Mouse (Mus musculus): Measurements from ENCODE around the gene Degs1. TPM values are rescaled to one million over a fixed set of nuclear protein-coding genes. Genes with fewer than 3 reads are reported as not detected.

Degs1 gene
- total and polyA plus RNA-seq, 3 experiments, result 54.2 to 124 (median 117) TPM

- Histone ChIP-seq H3K4me1 (ENCODE audit: control insufficient read depth in 1 of 2, insufficient read depth in 2 of 2) (peaks cover 5 to 14% of the 10 kb centered on the region in 2 experiments), H3K79me2 (replicated peaks; ENCODE audit: control insufficient read depth, extremely low read depth, insufficient read depth, poor library complexity, severe bottlenecking) (no peaks in the 10 kb centered on the region), H3K4me2 (ENCODE audit: insufficient read depth, low read depth, poor library complexity, severe bottlenecking) (no peak overlapping the region), H3K4me3 (replicated peaks in 1 of 3; ENCODE audit: low read depth in 2 of 3, low read length in 2 of 3, poor library complexity in 1 of 3) (no peak overlapping the region), H3K36me3 (replicated peaks in 1 of 2; ENCODE audit: control insufficient read depth in 1 of 2, insufficient read depth in 1 of 2, low read length in 1 of 2) (no peaks in the 10 kb centered on the region), H3K27me3 (replicated peaks) (no peaks in the 10 kb centered on the region), H3K9me3 (replicated peaks; ENCODE audit: low read length) (no peaks in the 10 kb centered on the region), H3K27ac (ENCODE audit: insufficient read depth, low read depth) (no peak overlapping the region), H3K9ac (ENCODE audit: insufficient read depth, low read depth) (no peak overlapping the region)
- in situ Hi-C loops (cut with MboI; ENCODE audit: low pct_ligation_motif_present, low pct_unique_long_range_greater_than_20kb, low sequenced_read_pairs), result no loop called here
- dilution Hi-C loops (cut with MboI; ENCODE audit: extremely low pct_ligation_motif_present, extremely low pct_unique_long_range_greater_than_20kb, low sequenced_read_pairs), result no loop called here
- DNase-seq (ENCODE audit: extremely low read depth), result no peak
- TF ChIP-seq RAD21 (IDR thresholded peaks at IDR 0.05; ENCODE audit: low read depth, low read length), result peak; percentile 32
- TF ChIP-seq UBTF (IDR thresholded peaks at IDR 0.05; ENCODE audit: low read depth, low read length), result no peak
- TF ChIP-seq CTCF (conservative IDR thresholded peaks at IDR 0.05 in 1 of 2, IDR thresholded peaks at IDR 0.05 in 1 of 2; ENCODE audit: low read depth in 2 of 2, low read length in 2 of 2), result peak in 1 of 2 experiments; percentile 28; a peak in 2 of 4 replicates
Measured at GRCm38 (mm10) chr1:182287781-182288180, 5.2 kb upstream of the Degs1 start.

GRCm38 (mm10) chr1:182284795-182285194 is 2.2 kb upstream of the Degs1 start:
- peaks cover 0 to 8% of the 10 kb centered on the region in 2 experiments for H3K36me3 ChIP-seq (replicated peaks in 1 of 2; ENCODE audit: control insufficient read depth in 1 of 2, insufficient read depth in 1 of 2, low read length in 1 of 2)
- no peak for DNase-seq (ENCODE audit: extremely low read depth)

GRCm38 (mm10) chr1:182283231-182283630 is 627 bp upstream of the Degs1 start:
- no peak for DNase-seq (ENCODE audit: extremely low read depth)
- dilution Hi-C loops (cut with MboI; ENCODE audit: extremely low pct_ligation_motif_present, extremely low pct_unique_long_range_greater_than_20kb, low sequenced_read_pairs) (no loop called here), in situ Hi-C loops (cut with MboI; ENCODE audit: low pct_ligation_motif_present, low pct_unique_long_range_greater_than_20kb, low sequenced_read_pairs) (no loop called here)
- Histone ChIP-seq H3K4me1 (ENCODE audit: control insufficient read depth in 1 of 2, insufficient read depth in 2 of 2) (peaks cover 12 to 27% of the 10 kb centered on the region in 2 experiments), H3K4me3 (replicated peaks in 1 of 3; ENCODE audit: low read depth in 2 of 3, low read length in 2 of 3, poor library complexity in 1 of 3) (no peak overlapping the region), H3K4me2 (ENCODE audit: insufficient read depth, low read depth, poor library complexity, severe bottlenecking) (peak overlapping the region; percentile 90), H3K27ac (ENCODE audit: insufficient read depth, low read depth) (no peak overlapping the region), H3K27me3 (replicated peaks) (no peaks in the 10 kb centered on the region), H3K79me2 (replicated peaks; ENCODE audit: control insufficient read depth, extremely low read depth, insufficient read depth, poor library complexity, severe bottlenecking) (peaks cover 34% of the 10 kb centered on the region), H3K36me3 (replicated peaks in 1 of 2; ENCODE audit: control insufficient read depth in 1 of 2, insufficient read depth in 1 of 2, low read length in 1 of 2) (peaks cover 12 to 21% of the 10 kb centered on the region in 2 experiments), H3K9me3 (replicated peaks; ENCODE audit: low read length) (no peaks in the 10 kb centered on the region), H3K9ac (ENCODE audit: insufficient read depth, low read depth) (0 out of 2 replicates have a peak overlapping the region, but pooled peaks have one; percentile 27)
- TF ChIP-seq EP300 (IDR thresholded peaks at IDR 0.05; ENCODE audit: low read length) (no peak), MEF2A (IDR thresholded peaks at IDR 0.05; ENCODE audit: borderline replicate concordance, low read depth, low read length) (no peak), RCOR1 (conservative IDR thresholded peaks at IDR 0.05; ENCODE audit: low read depth, low read length) (no peak)

More at GRCm38 (mm10) chr1:182284795-182285194, 2.2 kb upstream of the Degs1 start:
- no peak overlapping the region for H3K27ac ChIP-seq (ENCODE audit: insufficient read depth, low read depth)
- in situ Hi-C loops (cut with MboI; ENCODE audit: low pct_ligation_motif_present, low pct_unique_long_range_greater_than_20kb, low sequenced_read_pairs) (no loop called here), dilution Hi-C loops (cut with MboI; ENCODE audit: extremely low pct_ligation_motif_present, extremely low pct_unique_long_range_greater_than_20kb, low sequenced_read_pairs) (no loop called here)
- H3K79me2 ChIP-seq (replicated peaks; ENCODE audit: control insufficient read depth, extremely low read depth, insufficient read depth, poor library complexity, severe bottlenecking), result peaks cover 22% of the 10 kb centered on the region
- TF ChIP-seq POLR2A (IDR thresholded peaks at IDR 0.05; ENCODE audit: low read depth, low read length), result peak; percentile 56
- no peak for TF ChIP-seq ELF1 (IDR thresholded peaks at IDR 0.05; ENCODE audit: low read depth, low read length)
- no peaks in the 10 kb centered on the region for H3K27me3 ChIP-seq (replicated peaks)
- H3K9ac ChIP-seq (ENCODE audit: insufficient read depth, low read depth), result no peak overlapping the region
- H3K4me1 ChIP-seq (ENCODE audit: control insufficient read depth in 1 of 2, insufficient read depth in 2 of 2), result peaks cover 12 to 25% of the 10 kb centered on the region in 2 experiments
- no peaks in the 10 kb centered on the region for H3K9me3 ChIP-seq (replicated peaks; ENCODE audit: low read length)
- no peak overlapping the region for H3K4me2 ChIP-seq (ENCODE audit: insufficient read depth, low read depth, poor library complexity, severe bottlenecking)
- no peak overlapping the region for H3K4me3 ChIP-seq (replicated peaks in 1 of 3; ENCODE audit: low read depth in 2 of 3, low read length in 2 of 3, poor library complexity in 1 of 3)
